Mouse (Mus musculus) intestine, embryonic 15.5 days (tissue): ENCODE results near the gene Tmem171. TPM values are rescaled to one million over a fixed set of nuclear protein-coding genes. Genes with fewer than 3 reads are reported as not detected.

Experiments used
- polyA plus RNA-seq: library from polyadenylated mRNA; unstranded; fragments of >200 nt; fragmentation: Nextera tagmentation; extraction: Ambion mirVana; gene quantifications from 2 replicates; pipeline ENCODE4 v1.2.1, GENCODE M21; 2015

Gene Tmem171
- polyA plus RNA-seq, 1 experiment from 2014 or later = 31.8 TPM

Other genes starting within 250 kb of the Tmem171 start
- 1.8 TPM in 2 replicates for gene Gm10320, start 202.8 kb downstream of the Tmem171 start, polyA plus RNA-seq
- 0.06 and 0.09 TPM in 2 replicates for gene Tmem174, start 57.4 kb downstream of the Tmem171 start, polyA plus RNA-seq
- 35.7 and 38.6 TPM in 2 replicates for gene Fcho2, start 120.6 kb upstream of the Tmem171 start, polyA plus RNA-seq
- 60.3 and 67.6 TPM in 2 replicates for gene Tnpo1, start 231.6 kb upstream of the Tmem171 start, polyA plus RNA-seq